ENCODE assay signal across 7 mouse cellular contexts in the genomic region with DNA sequence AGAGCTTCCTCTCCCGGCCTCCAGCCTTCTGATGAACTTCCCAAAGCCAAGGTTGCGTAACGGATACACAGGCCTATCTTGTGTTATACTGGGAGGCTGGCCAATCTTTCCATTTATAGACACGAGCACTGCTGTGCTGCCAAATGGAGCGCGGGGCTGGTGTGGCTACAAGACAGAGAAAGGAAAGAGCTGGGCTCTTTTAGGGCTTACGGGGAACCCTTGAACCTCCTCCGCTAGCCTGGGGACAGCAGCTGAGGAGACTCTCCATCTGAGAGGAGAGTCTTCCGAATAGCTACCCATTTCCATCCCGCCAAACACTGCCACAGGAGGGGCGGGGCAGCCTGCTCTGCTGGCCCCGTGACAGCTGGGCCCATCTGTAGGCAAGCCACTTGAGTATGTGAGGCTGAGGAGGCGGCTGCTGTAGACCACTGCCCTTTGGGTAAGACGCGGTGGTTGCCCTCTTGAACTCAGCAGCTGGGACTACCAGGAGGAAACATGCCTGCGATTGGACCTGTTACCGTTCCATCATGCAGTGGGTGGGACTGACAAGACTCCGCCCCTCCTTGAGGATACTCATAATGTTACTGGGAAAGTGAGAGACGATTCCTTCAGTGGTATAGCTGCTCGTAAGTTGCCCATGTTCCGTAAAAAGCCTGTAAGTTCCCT. TPM values are rescaled to one million over a fixed set of nuclear protein-coding genes. Genes with fewer than 3 reads are reported as not detected.
DNase-seq lines count a peak whose midpoint lies in the region; ATAC-seq and TF ChIP-seq lines count a peak whose summit lies in the region.

No protein-coding gene starts in this region.

- H3K27me3 ChIP-seq in intestine, embryonic 16.5 days (replicated peaks; ENCODE audit: control insufficient read depth, insufficient read depth, low read length) = no peaks in the 10 kb centered on the region
- no peaks in the 10 kb centered on the region for H3K27me3 ChIP-seq in spleen, adult 2 months (ENCODE audit: control insufficient read depth, insufficient read depth, low read length)

- no peaks in the 10 kb centered on the region for H3K36me3 ChIP-seq in intestine, embryonic 16.5 days (ENCODE audit: control insufficient read depth, insufficient read depth, low read length)
- H3K36me3 ChIP-seq in spleen, adult 2 months (ENCODE audit: control insufficient read depth, insufficient read depth, low read length) = no peaks in the 10 kb centered on the region

- ATAC-seq in common myeloid progenitor, adult 5-6 weeks (replicated peaks; ENCODE audit: low read depth, poor library complexity, severe bottlenecking) = peak; percentile 17
- ATAC-seq in intestine, embryonic 16.5 days = peak; percentile 92
- peak; percentile 49; the same call in 1 of the 2 replicates for ATAC-seq in megakaryocyte-erythroid progenitor cell, adult 5-6 weeks (replicated peaks; ENCODE audit: low FRiP score, low TSS enrichment, poor library complexity, severe bottlenecking)

- H3K27ac ChIP-seq in intestine, embryonic 16.5 days (ENCODE audit: low read length) = peak overlapping the region; percentile 81
- H3K27ac ChIP-seq in spleen, adult 2 months (ENCODE audit: insufficient read depth, low read length) = peak overlapping the region; percentile 73

- H3K9me3 ChIP-seq in intestine, embryonic 16.5 days (ENCODE audit: control insufficient read depth, low read length) = no peaks in the 10 kb centered on the region

- no peak for TF ChIP-seq POLR2A in spleen, adult 2 months (IDR thresholded peaks at IDR 0.05; ENCODE audit: low read depth, low read length)

- peaks cover 4% of the 10 kb centered on the region; the same call in 1 of the 2 replicates for H3K4me1 ChIP-seq in intestine, embryonic 16.5 days (ENCODE audit: control insufficient read depth, insufficient read depth, low read length)
- H3K4me1 ChIP-seq in spleen, adult 2 months (ENCODE audit: control insufficient read depth, insufficient read depth, insufficient read length) = no peaks in the 10 kb centered on the region; the same call in 1 of the 2 replicates

- peak overlapping the region; percentile 21; the same call in 1 of the 2 replicates for H3K9ac ChIP-seq in intestine, embryonic 16.5 days (ENCODE audit: low read depth, low read length)

- intact Hi-C loops in gastrocnemius, postnatal 36 days (cut with DNase I) = loop anchor here (5.0 to 10.0 kb wide), 2 partner anchors 78 to 336 kb away; no protein-coding TSS in a partner anchor
- intact Hi-C loops in left cerebral cortex, postnatal 10 days (cut with DNase I) = no loop called here

- 48% methylated on average over 21 of the region's 21 CpGs for WGBS in intestine, embryonic 16.5 days
- 80% methylated on average over 21 of the region's 21 CpGs for WGBS in spleen, adult 2 months

- H3K4me2 ChIP-seq in intestine, embryonic 16.5 days (ENCODE audit: low read depth, low read length) = peak overlapping the region; percentile 30

- DNase-seq in adrenal gland, adult 8-10 months = peak; percentile 82
- peak; percentile 77 to 85 for DNase-seq in gastrocnemius, postnatal 36 days
- DNase-seq in left cerebral cortex, postnatal 10 days (ENCODE audit: extremely low spot score in 1 of 2, low spot score in 2 of 2) = peak; percentile 78 to 85
- DNase-seq in spleen, adult 2 months (ENCODE audit: low read depth in 1 of 2, low spot score in 2 of 2) = peak in 1 of 2 experiments; percentile 50

- no peak for TF ChIP-seq CTCF in spleen, adult 2 months (IDR thresholded peaks at IDR 0.05; ENCODE audit: extremely low read depth, insufficient read depth, insufficient read length, insufficient replicate concordance)

- peak overlapping the region; percentile 17 for H3K4me3 ChIP-seq in intestine, embryonic 16.5 days (ENCODE audit: low read length)
- peak overlapping the region; percentile 1; the same call in 1 of the 2 replicates for H3K4me3 ChIP-seq in spleen, adult 2 months (ENCODE audit: extremely low read depth, insufficient read depth, insufficient read length)

RNA-seq across cellular contexts. Expression of gene Mgst2, which starts 48.7 kb away (rescaled TPM):
- 100 to 1,000 TPM; 209 to 255 (median 219) TPM for total RNA-seq in adrenal gland, adult 8-10 months (2022)
- total RNA-seq in common myeloid progenitor, adult 5-6 weeks (2017) = 2.3 and 9.9 TPM in 2 replicates
- under 1 TPM; 0.22 to 0.61 TPM for total RNA-seq in gastrocnemius, postnatal 36 days (2021)
- 49.8 and 61.7 TPM in 2 replicates for polyA plus RNA-seq in intestine, embryonic 16.5 days (2015; fragmentation: Nextera tagmentation; extraction: Ambion mirVana)
- total RNA-seq in left cerebral cortex, postnatal 10 days (2021) = under 1 TPM; 0.67 to 0.81 TPM
- 8.3 and 8.9 TPM in 2 replicates for total RNA-seq in megakaryocyte-erythroid progenitor cell, adult 5-6 weeks (2014; fragmentation: Nextera tagmentation)
- total RNA-seq in megakaryocyte-erythroid progenitor cell, adult 5-6 weeks (2017) = 0.19 and 0.66 TPM in 2 replicates
- polyA plus RNA-seq in spleen, adult 2 months (2012; rRNA removed) = 3.3 and 4.1 TPM in 2 replicates

Comparison
In these comparisons a context has a peak if more than half of its experiments do, and no peak if none do; other contexts are left out.
1. ATAC-seq: peak in every context shown above with its lines; median percentile 92 in intestine, embryonic 16.5 days; 49 in megakaryocyte-erythroid progenitor cell, adult 5-6 weeks; 17 in common myeloid progenitor, adult 5-6 weeks.
2. RNA of gene Mgst2, which starts 48.7 kb away (total RNA-seq): 209 to 255 TPM in adrenal gland, adult 8-10 months; 0.19 to 8.9 TPM in megakaryocyte-erythroid progenitor cell, adult 5-6 weeks, 2.3 to 9.9 TPM in common myeloid progenitor, adult 5-6 weeks, 0.67 to 0.81 TPM in left cerebral cortex, postnatal 10 days and 0.22 to 0.61 TPM in gastrocnemius, postnatal 36 days; every median in the first group is over 10 times any median in the second.